Mouse (Mus musculus): ENCODE measurements around the gene Gak. TPM values are rescaled to one million over a fixed set of nuclear protein-coding genes. Genes with fewer than 3 reads are reported as not detected.

Gene Gak
- polyA plus RNA-seq, 1 experiment from 2014 or later = 62.9 TPM

DNA sequence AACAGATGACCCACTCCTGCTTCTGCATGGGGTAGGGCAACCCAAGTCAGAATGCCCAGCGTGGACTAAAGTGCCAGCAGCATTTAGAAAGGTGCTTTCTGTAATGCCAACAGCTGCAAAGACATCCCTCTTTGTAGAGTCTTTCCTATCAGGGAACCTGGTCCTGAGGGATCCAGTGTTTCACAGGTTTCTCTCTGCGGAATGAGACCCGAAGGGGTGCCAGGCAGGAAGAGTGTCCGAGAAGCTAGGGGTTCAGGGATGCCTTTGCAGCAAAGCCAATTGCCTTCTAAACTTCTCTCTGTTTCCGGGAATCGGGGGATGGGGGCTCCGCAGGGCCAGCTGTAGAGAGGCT is 80.4 kb downstream of the Gak start:
- no peak for ATAC-seq (ENCODE audit: insufficient read depth, low FRiP score)
- Histone ChIP-seq H3K36me3 (ENCODE audit: control insufficient read depth, insufficient read depth, low read length) (no peaks in the 10 kb centered on the region), H3K4me2 (ENCODE audit: low read depth, low read length) (peak overlapping the region; percentile 48; the same call in 1 of the 2 replicates), H3K27me3 (ENCODE audit: control insufficient read depth, insufficient read depth, low read length) (peaks cover 30% of the 10 kb centered on the region), H3K4me1 (ENCODE audit: control insufficient read depth, insufficient read depth, low read length) (peaks cover 5% of the 10 kb centered on the region; the same call in 1 of the 2 replicates), H3K9me3 (replicated peaks; ENCODE audit: control insufficient read depth, low read length) (no peaks in the 10 kb centered on the region), H3K9ac (ENCODE audit: low read length) (no peak overlapping the region), H3K27ac (ENCODE audit: low read length) (no peak overlapping the region), H3K4me3 (replicated peaks; ENCODE audit: low read length) (peak overlapping the region; percentile 32)
- 16% methylated on average over 7 of the region's 7 CpGs for WGBS

DNA sequence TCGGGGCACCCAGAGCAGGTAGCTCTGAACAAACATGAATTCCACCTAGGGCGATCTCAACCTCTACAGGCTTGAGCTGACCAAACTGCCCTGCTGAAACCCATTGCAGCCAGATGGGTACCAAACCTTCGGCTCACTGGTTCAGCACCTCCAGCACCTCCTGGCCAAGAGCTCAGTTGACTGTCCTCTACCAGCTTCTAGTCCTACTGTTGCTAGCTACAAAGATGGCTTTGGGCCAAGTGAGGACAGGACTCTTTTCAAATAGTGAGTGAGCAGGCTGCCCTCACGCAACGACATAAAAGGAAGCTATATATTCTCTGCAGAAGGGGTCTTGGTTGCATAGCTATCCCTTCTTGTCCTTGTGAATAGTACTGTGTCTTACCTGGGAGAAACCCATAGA is 81.9 kb downstream of the Gak start:
- Histone ChIP-seq H3K4me3 (replicated peaks; ENCODE audit: low read length) (no peak overlapping the region), H3K4me2 (ENCODE audit: low read depth, low read length) (no peak overlapping the region), H3K27ac (ENCODE audit: low read length) (no peak overlapping the region), H3K9me3 (replicated peaks; ENCODE audit: control insufficient read depth, low read length) (no peaks in the 10 kb centered on the region), H3K9ac (ENCODE audit: low read length) (no peak overlapping the region), H3K4me1 (ENCODE audit: control insufficient read depth, insufficient read depth, low read length) (peaks cover 5% of the 10 kb centered on the region; the same call in 1 of the 2 replicates), H3K36me3 (ENCODE audit: control insufficient read depth, insufficient read depth, low read length) (no peaks in the 10 kb centered on the region), H3K27me3 (ENCODE audit: control insufficient read depth, insufficient read depth, low read length) (peaks cover 30% of the 10 kb centered on the region)
- WGBS = 89% methylated on average over 5 of the region's 5 CpGs
- no peak for ATAC-seq (ENCODE audit: insufficient read depth, low FRiP score)

DNA sequence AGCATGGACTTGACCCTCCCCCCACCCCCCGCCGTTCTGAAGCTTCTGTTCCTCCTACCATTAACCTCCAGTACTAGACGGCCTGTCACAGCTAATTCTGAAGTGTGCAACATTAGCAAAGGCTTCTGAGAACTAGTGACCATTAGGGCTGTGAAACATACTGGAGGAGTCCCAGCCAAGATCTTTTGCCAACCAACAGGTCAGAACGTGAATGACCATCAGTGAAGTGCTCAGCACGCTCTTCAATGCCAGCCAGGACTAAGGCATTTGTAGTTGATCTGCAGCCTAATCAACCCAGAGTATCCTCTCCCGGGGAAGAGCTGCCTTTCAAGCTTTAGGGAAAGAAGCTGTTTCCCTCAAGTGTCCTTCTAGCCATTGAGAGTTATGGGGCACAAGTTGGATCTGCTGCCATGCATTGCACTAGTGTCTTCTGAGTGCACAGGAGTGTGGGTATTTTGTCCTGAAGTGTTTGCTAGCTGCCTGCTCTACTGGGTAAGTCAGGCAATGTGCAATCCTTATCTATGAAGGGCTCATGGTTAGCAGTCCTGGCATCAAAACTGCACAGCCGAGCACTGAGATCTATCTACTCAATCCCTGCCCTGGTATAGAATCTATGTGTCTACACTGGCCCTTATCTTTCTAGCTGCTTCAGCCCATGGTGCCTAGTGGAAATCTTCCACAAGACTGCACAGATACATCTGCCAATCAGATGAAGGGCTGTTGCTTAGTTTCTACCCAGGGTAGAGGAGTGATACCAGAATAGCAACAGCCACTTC is 85.9 kb downstream of the Gak start:
- no peak overlapping the region for H3K4me3 ChIP-seq (replicated peaks; ENCODE audit: low read length)
- no peak overlapping the region for H3K27ac ChIP-seq (ENCODE audit: low read length)
- no peaks in the 10 kb centered on the region for H3K36me3 ChIP-seq (ENCODE audit: control insufficient read depth, insufficient read depth, low read length)
- no peaks in the 10 kb centered on the region for H3K9me3 ChIP-seq (replicated peaks; ENCODE audit: control insufficient read depth, low read length)
- no peak for ATAC-seq (ENCODE audit: insufficient read depth, low FRiP score)
- no peak overlapping the region for H3K9ac ChIP-seq (ENCODE audit: low read length)
- H3K27me3 ChIP-seq (ENCODE audit: control insufficient read depth, insufficient read depth, low read length) = peaks cover 5% of the 10 kb centered on the region
- 62% methylated on average over 7 of the region's 7 CpGs for WGBS
- H3K4me2 ChIP-seq (ENCODE audit: low read depth, low read length) = no peak overlapping the region
- no peaks in the 10 kb centered on the region for H3K4me1 ChIP-seq (ENCODE audit: control insufficient read depth, insufficient read depth, low read length)

DNA sequence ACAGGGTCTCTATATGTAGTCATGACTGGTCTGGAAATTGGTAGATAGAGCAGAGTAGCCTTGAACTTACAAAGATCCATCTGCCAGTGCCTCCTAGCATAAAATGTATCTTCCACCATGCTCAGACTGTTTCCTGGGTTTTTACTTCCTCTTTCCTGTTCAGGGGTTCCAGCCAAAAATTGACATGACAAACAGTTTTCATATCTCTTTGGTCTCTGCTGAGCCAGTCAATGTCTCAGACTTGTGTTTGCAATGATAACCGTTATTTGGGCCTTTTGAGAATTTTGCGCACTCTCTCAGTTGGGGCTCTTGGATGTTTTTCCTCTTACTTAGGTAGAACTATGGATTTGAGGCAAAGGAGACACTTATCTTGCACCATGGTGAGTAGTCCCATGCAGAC is 95.4 kb downstream of the Gak start:
- ATAC-seq (ENCODE audit: insufficient read depth, low FRiP score) = no peak
- H3K4me2 ChIP-seq (ENCODE audit: low read depth, low read length) = no peak overlapping the region
- H3K36me3 ChIP-seq (ENCODE audit: control insufficient read depth, insufficient read depth, low read length) = no peaks in the 10 kb centered on the region
- WGBS = 86% methylated on average over 2 of the region's 2 CpGs
- H3K4me1 ChIP-seq (ENCODE audit: control insufficient read depth, insufficient read depth, low read length) = no peaks in the 10 kb centered on the region
- H3K4me3 ChIP-seq (replicated peaks; ENCODE audit: low read length) = no peak overlapping the region
- no peak overlapping the region for H3K9ac ChIP-seq (ENCODE audit: low read length)
- H3K27ac ChIP-seq (ENCODE audit: low read length) = no peak overlapping the region
- no peaks in the 10 kb centered on the region for H3K27me3 ChIP-seq (ENCODE audit: control insufficient read depth, insufficient read depth, low read length)
- peaks cover 8% of the 10 kb centered on the region; the same call in 1 of the 2 replicates for H3K9me3 ChIP-seq (replicated peaks; ENCODE audit: control insufficient read depth, low read length)

DNA sequence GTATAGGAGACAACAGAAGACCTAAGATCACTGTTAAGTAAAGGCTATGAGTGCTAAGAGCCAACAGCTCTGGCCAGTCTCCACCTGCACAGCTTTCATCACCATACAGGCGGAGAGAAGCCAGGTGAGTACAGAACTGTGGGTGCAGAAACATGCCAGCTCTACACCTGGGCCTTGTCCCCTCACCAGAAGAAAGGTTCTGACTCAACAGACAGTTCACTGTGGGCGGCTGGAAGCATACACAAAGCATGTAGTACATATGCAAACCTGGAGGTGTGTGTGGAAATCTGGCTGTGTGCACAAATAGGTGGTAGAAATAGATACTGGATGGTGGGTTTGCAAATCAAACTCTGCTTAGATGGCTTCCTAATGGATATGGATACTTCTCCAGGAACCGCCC is 107.0 kb downstream of the Gak start:
- no peak overlapping the region for H3K4me3 ChIP-seq (replicated peaks; ENCODE audit: low read length)
- no peaks in the 10 kb centered on the region for H3K36me3 ChIP-seq (ENCODE audit: control insufficient read depth, insufficient read depth, low read length)
- H3K27me3 ChIP-seq (ENCODE audit: control insufficient read depth, insufficient read depth, low read length) = no peaks in the 10 kb centered on the region
- no peak overlapping the region for H3K27ac ChIP-seq (ENCODE audit: low read length)
- no peaks in the 10 kb centered on the region for H3K4me1 ChIP-seq (ENCODE audit: control insufficient read depth, insufficient read depth, low read length)
- H3K9me3 ChIP-seq (replicated peaks; ENCODE audit: control insufficient read depth, low read length) = no peaks in the 10 kb centered on the region
- no peak overlapping the region for H3K4me2 ChIP-seq (ENCODE audit: low read depth, low read length)
- H3K9ac ChIP-seq (ENCODE audit: low read length) = no peak overlapping the region
- no peak for ATAC-seq (ENCODE audit: insufficient read depth, low FRiP score)
- WGBS = 82% methylated on average over 3 of the region's 3 CpGs

DNA sequence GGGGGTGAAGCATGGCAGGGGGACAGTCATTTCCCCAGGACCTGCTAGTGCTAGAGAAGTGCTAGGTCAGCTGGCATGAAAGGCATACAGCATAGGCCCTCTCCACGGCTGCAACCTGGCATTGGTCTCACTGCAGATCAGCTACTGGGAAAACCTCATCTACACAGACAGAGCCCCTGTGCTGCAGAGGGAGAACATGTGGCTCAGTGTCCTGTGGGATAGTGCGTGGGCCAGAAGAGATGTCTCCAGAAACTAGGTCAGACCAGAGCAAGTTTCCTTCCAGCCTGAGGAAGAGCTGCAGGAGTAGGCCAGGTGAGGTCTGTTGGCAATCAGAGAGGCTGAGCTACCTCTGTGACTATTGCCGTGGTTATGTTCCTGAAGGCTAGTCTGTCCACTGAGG is 107.7 kb downstream of the Gak start:
- no peak overlapping the region for H3K4me3 ChIP-seq (replicated peaks; ENCODE audit: low read length)
- no peaks in the 10 kb centered on the region for H3K9me3 ChIP-seq (replicated peaks; ENCODE audit: control insufficient read depth, low read length)
- H3K36me3 ChIP-seq (ENCODE audit: control insufficient read depth, insufficient read depth, low read length) = no peaks in the 10 kb centered on the region
- no peak overlapping the region; the same call in 1 of the 2 replicates for H3K9ac ChIP-seq (ENCODE audit: low read length)
- ATAC-seq (ENCODE audit: insufficient read depth, low FRiP score) = no peak
- 74% methylated on average over 3 of the region's 3 CpGs for WGBS
- no peak overlapping the region for H3K27ac ChIP-seq (ENCODE audit: low read length)
- no peak overlapping the region for H3K4me2 ChIP-seq (ENCODE audit: low read depth, low read length)
- no peaks in the 10 kb centered on the region for H3K4me1 ChIP-seq (ENCODE audit: control insufficient read depth, insufficient read depth, low read length)
- no peaks in the 10 kb centered on the region for H3K27me3 ChIP-seq (ENCODE audit: control insufficient read depth, insufficient read depth, low read length)

DNA sequence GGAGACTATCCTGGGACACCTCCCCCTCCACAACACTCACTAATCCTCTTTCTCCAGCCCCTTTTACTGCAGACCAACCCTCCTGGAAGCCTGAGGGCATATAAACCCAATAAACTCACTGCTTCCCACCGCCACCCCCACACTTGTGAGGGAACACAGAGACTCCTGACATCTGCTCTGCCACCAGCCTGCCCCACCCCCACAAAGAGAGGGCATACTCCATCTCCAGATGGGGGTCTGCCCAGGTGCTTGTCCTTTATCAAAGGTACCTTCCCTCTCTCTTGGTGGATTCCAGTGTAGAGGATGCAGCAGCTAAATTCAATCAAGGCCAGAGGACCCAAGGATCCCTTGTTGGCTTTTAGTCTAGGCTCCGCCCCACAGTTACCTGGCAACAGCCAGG is 108.5 kb downstream of the Gak start:
- no peaks in the 10 kb centered on the region for H3K27me3 ChIP-seq (ENCODE audit: control insufficient read depth, insufficient read depth, low read length)
- ATAC-seq (ENCODE audit: insufficient read depth, low FRiP score) = no peak
- H3K4me2 ChIP-seq (ENCODE audit: low read depth, low read length) = no peak overlapping the region
- no peaks in the 10 kb centered on the region for H3K9me3 ChIP-seq (replicated peaks; ENCODE audit: control insufficient read depth, low read length)
- H3K36me3 ChIP-seq (ENCODE audit: control insufficient read depth, insufficient read depth, low read length) = no peaks in the 10 kb centered on the region
- H3K4me3 ChIP-seq (replicated peaks; ENCODE audit: low read length) = no peak overlapping the region
- no peak overlapping the region for H3K27ac ChIP-seq (ENCODE audit: low read length)
- no peaks in the 10 kb centered on the region for H3K4me1 ChIP-seq (ENCODE audit: control insufficient read depth, insufficient read depth, low read length)
- H3K9ac ChIP-seq (ENCODE audit: low read length) = no peak overlapping the region
- 61% methylated on average over 2 of the region's 2 CpGs for WGBS

DNA sequence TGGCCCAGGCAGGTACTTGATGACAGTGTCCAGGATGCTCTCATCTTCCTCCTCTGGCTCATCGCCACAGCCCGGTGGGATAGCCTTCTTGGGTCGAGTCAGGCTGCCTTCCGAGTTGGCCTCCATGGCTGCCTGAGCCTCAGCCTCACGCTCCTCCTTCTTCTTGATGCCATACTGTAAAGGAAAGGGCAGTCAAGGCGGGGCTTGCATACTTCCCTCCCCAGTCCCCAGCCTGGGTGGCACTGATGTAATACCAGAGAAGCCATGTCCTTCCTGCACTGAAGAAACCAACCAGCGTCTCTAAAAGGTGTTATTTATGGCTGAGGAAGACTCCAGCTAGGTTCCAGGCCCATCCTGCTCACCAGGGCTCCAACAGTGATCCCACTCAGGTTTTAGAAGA is 109.4 kb downstream of the Gak start:
- no peak overlapping the region for H3K4me2 ChIP-seq (ENCODE audit: low read depth, low read length)
- ATAC-seq (ENCODE audit: insufficient read depth, low FRiP score) = peak; percentile 4; the same call in 1 of the 2 replicates
- H3K4me1 ChIP-seq (ENCODE audit: control insufficient read depth, insufficient read depth, low read length) = no peaks in the 10 kb centered on the region
- H3K27ac ChIP-seq (ENCODE audit: low read length) = no peak overlapping the region
- H3K9ac ChIP-seq (ENCODE audit: low read length) = no peak overlapping the region
- H3K27me3 ChIP-seq (ENCODE audit: control insufficient read depth, insufficient read depth, low read length) = no peaks in the 10 kb centered on the region
- no peak overlapping the region for H3K4me3 ChIP-seq (replicated peaks; ENCODE audit: low read length)
- no peaks in the 10 kb centered on the region for H3K9me3 ChIP-seq (replicated peaks; ENCODE audit: control insufficient read depth, low read length)
- 73% methylated on average over 7 of the region's 7 CpGs for WGBS
- no peaks in the 10 kb centered on the region for H3K36me3 ChIP-seq (ENCODE audit: control insufficient read depth, insufficient read depth, low read length)
